In the genomic region with DNA sequence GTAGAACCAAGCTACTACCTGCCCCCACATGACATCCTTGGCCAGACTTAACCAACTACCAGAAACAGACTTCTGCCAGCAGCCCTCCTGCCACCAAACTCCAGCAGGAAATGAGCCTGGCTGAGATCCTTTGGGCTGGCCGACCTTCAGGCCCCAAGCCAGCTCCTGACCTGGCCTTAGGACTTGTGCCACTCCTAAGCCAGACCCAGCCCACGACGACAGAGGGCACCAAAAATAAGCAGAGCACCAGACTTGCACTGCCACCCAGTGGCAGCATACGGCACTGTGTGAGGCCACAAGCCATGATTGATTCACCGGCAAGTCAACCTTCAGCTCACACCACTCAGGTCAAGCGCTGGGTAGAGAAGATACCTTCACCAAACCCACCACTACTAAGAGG, we compare ENCODE assay signal across 9 mouse cellular contexts. TPM values are rescaled to one million over a fixed set of nuclear protein-coding genes. Genes with fewer than 3 reads are reported as not detected.
DNase-seq lines count a peak whose midpoint lies in the region; ATAC-seq and TF ChIP-seq lines count a peak whose summit lies in the region.
"Had no signal": no experiment of that assay in that cellular context is flagged by ENCODE, and none has a peak within 500 bp of the region (broad histone marks: within the 10 kb centered on the region; RNA-seq: fewer than 3 reads in every experiment).

No protein-coding gene starts in this region.

- no peak overlapping the region for H3K4me2 ChIP-seq in kidney, postnatal 0 days (ENCODE audit: low read length)
- peak overlapping the region; percentile 58 for H3K4me2 ChIP-seq in liver, embryonic 16.5 days (ENCODE audit: low read depth, low read length)
- H3K4me2 ChIP-seq: limb, embryonic 13.5 days had no signal

- H3K9ac ChIP-seq in kidney, postnatal 0 days (ENCODE audit: low read depth, low read length), result no peak overlapping the region
- peak overlapping the region; percentile 47 for H3K9ac ChIP-seq in liver, embryonic 16.5 days (ENCODE audit: low read depth, low read length)
- H3K9ac ChIP-seq: limb, embryonic 13.5 days had no signal

- peaks cover 16% of the 10 kb centered on the region for H3K4me1 ChIP-seq in kidney, postnatal 0 days (replicated peaks; ENCODE audit: insufficient read depth, low read length)
- peaks cover 72% of the 10 kb centered on the region for H3K4me1 ChIP-seq in liver, embryonic 16.5 days (ENCODE audit: control insufficient read depth, low read depth, low read length)

- H3K4me3 ChIP-seq in kidney, postnatal 0 days (replicated peaks; ENCODE audit: low read depth, low read length), result no peak overlapping the region
- H3K4me3 ChIP-seq in liver, embryonic 16.5 days (ENCODE audit: low read depth, low read length), result peak overlapping the region; percentile 34
- H3K4me3 ChIP-seq: limb, embryonic 13.5 days had no signal

- no peak overlapping the region for H3K27ac ChIP-seq in kidney, postnatal 0 days
- peak overlapping the region; percentile 75 for H3K27ac ChIP-seq in liver, embryonic 16.5 days (ENCODE audit: low read length)
- H3K27ac ChIP-seq: limb, embryonic 13.5 days had no signal

- peaks cover 54% of the 10 kb centered on the region for H3K36me3 ChIP-seq in kidney, postnatal 0 days (ENCODE audit: insufficient read depth, low read length)
- peaks cover 75% of the 10 kb centered on the region for H3K36me3 ChIP-seq in liver, embryonic 16.5 days (ENCODE audit: control insufficient read depth, insufficient read depth)

- ATAC-seq in kidney, postnatal 0 days (replicated peaks; ENCODE audit: low FRiP score, low read depth), result peak; percentile 57
- peak; percentile 38 for ATAC-seq in liver, embryonic 16.5 days (ENCODE audit: low read depth)

- H3K9me3 ChIP-seq in kidney, postnatal 0 days (replicated peaks; ENCODE audit: low read length), result no peaks in the 10 kb centered on the region
- no peaks in the 10 kb centered on the region for H3K9me3 ChIP-seq in liver, embryonic 16.5 days (replicated peaks; ENCODE audit: control insufficient read depth, low read length)
- H3K9me3 ChIP-seq: limb, embryonic 13.5 days had no signal

- WGBS in kidney, postnatal 0 days, result 28% methylated on average over 6 of the region's 6 CpGs
- WGBS in liver, embryonic 16.5 days (ENCODE audit: insufficient replicate concordance), result 21% methylated on average over 6 of the region's 6 CpGs

- peak; percentile 86 for TF ChIP-seq CTCF in kidney, postnatal 0 days (IDR thresholded peaks at IDR 0.05; ENCODE audit: low read depth)

- DNase-seq in CD8-positive naive resting alpha-beta T cell, adult 2 months (ENCODE audit: low read depth in 2 of 2, low spot score in 2 of 2), result peak; percentile 44 to 54
- DNase-seq in T-cell, adult 2 months (ENCODE audit: low spot score), result peak; percentile 62
- DNase-seq in cerebellum, postnatal 36 days, result peak; percentile 89 to 90
- peak; percentile 81 to 84 for DNase-seq in heart, adult 18-20 months
- DNase-seq in kidney, postnatal 0 days (ENCODE audit: low spot score), result peak; percentile 74
- DNase-seq in right cerebral cortex, postnatal 10 days (ENCODE audit: low spot score in 2 of 2), result peak; percentile 69 to 73
- DNase-seq in yolk sac, embryonic 10.5 days (ENCODE audit: low spot score), result peak; percentile 42

- no peaks in the 10 kb centered on the region for H3K27me3 ChIP-seq in kidney, postnatal 0 days (ENCODE audit: insufficient read depth, low read length)
- no peaks in the 10 kb centered on the region for H3K27me3 ChIP-seq in liver, embryonic 16.5 days (ENCODE audit: control insufficient read depth, insufficient read depth, low read depth, low read length)
- H3K27me3 ChIP-seq: limb, embryonic 13.5 days had no signal

RNA-seq across cellular contexts. Expression of gene Clk3, which starts 6.4 kb away (rescaled TPM):
- total RNA-seq in heart, adult 18-20 months (2021), result 10 to 100 TPM; 21.3 to 29.0 TPM
- polyA plus RNA-seq in kidney, postnatal 0 days (2015; fragmentation: Nextera tagmentation; extraction: Ambion mirVana), result 50.3 and 51.7 TPM in 2 replicates
- polyA plus RNA-seq in liver, embryonic 16.5 days (2015; fragmentation: Nextera tagmentation; extraction: Ambion mirVana), result 93.5 and 104 TPM in 2 replicates

RNA-seq across cellular contexts. Expression of gene Edc3, which starts 50.9 kb away (rescaled TPM):
- 1 to 10 TPM; 4.7 to 6.6 TPM for total RNA-seq in heart, adult 18-20 months (2021)
- 23.1 and 26.4 TPM in 2 replicates for polyA plus RNA-seq in kidney, postnatal 0 days (2015; fragmentation: Nextera tagmentation; extraction: Ambion mirVana)
- polyA plus RNA-seq in liver, embryonic 16.5 days (2015; fragmentation: Nextera tagmentation; extraction: Ambion mirVana), result 15.2 and 17.0 TPM in 2 replicates
